Mouse (Mus musculus): ENCODE results near the gene Sdf4. TPM values are rescaled to one million over a fixed set of nuclear protein-coding genes. Genes with fewer than 3 reads are reported as not detected.

Gene Sdf4
- polyA plus RNA-seq, 1 experiment = 122 TPM

DNA sequence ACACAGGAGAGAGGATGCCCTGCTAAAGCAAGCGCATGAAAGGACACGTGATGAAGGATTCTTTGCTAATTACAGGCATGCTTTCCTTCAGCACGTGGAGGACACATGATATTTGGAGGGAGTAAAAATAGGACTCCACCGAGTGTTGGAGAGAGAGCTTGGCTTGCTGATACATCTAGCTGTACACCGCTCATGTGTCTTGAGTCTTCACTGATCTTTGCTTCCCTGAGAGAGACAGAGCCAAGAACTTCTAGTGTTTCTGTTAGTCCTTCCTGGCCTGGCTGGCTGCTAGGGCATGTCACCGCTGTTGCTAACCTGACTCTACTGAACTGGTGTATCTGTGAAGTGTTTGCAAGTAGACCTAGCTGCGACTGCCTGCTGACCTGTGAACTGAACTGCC is 31.5 kb downstream of the Sdf4 start:
- Histone ChIP-seq H3K4me3 (ENCODE audit: insufficient read depth, low read length) (no peak overlapping the region), H3K27ac (ENCODE audit: insufficient read depth, low read length) (no peak overlapping the region), H3K4me1 (ENCODE audit: control insufficient read depth, insufficient read depth, low read length) (peaks cover 3% of the 10 kb centered on the region; the same call in 1 of the 2 replicates)
- no peak for TF ChIP-seq CTCF (IDR thresholded peaks at IDR 0.05; ENCODE audit: extremely low read depth, insufficient read depth, low read length)
- TF ChIP-seq POLR2A (IDR thresholded peaks at IDR 0.05; ENCODE audit: extremely low read depth, insufficient read depth, low read length) = no peak

DNA sequence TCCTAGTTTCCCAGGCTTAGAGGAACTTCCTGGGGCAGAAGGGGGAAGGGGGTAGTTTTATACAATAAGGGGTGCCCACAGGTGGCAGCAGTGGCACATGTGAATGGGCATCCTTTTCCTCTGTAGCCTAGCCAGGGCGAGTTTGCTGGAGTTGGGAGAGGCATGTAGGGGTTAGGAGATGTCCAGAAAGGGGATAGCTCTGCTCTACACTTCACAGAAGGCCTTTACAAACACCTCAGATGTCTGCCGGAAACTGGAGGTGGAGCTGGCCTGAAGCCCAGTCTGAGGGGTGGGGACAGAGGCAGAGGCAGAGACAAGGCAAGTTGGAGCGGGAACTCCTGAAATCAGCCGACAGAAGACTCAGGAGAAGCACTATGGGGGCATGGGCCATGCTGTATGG is 33.3 kb downstream of the Sdf4 start, which contains the start of gene Tnfrsf18:
Tnfrsf18 (plus strand) TSS at position 152 of the 400 bp plus-strand sequence.
- TF ChIP-seq CTCF (IDR thresholded peaks at IDR 0.05; ENCODE audit: extremely low read depth, insufficient read depth, low read length) (no peak), POLR2A (IDR thresholded peaks at IDR 0.05; ENCODE audit: extremely low read depth, insufficient read depth, low read length) (no peak)
- H3K27ac ChIP-seq (ENCODE audit: insufficient read depth, low read length) = no peak within 1 kb of the TSS
- H3K4me1 ChIP-seq (ENCODE audit: control insufficient read depth, insufficient read depth, low read length) = peaks cover 6% of the 10 kb centered on the region; the same call in 1 of the 2 replicates
- H3K4me3 ChIP-seq (ENCODE audit: insufficient read depth, low read length) = no peak within 1 kb of the TSS

DNA sequence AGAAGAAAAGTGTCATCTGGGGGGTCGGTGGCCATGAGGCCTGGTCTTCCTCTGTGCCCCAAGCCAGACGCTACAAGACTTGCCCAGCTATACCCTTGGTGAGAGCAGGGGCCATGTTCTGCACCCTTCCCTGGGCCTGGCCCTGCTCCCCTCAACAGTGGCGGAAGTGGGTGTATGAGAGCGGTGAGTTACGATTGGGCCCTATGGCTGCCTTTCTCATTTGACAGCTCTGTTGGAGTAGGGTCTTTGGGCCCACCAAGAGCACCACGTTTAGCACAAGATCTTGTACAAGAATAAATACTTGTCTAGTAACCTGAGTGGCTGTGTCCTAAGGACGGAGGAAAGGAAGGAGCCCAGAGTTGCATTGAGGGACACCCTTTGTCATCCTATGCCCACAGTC is 35.9 kb downstream of the Sdf4 start:
- TF ChIP-seq CTCF (IDR thresholded peaks at IDR 0.05; ENCODE audit: extremely low read depth, insufficient read depth, low read length) = no peak
- no peak for TF ChIP-seq POLR2A (IDR thresholded peaks at IDR 0.05; ENCODE audit: extremely low read depth, insufficient read depth, low read length)
- no peak overlapping the region for H3K27ac ChIP-seq (ENCODE audit: insufficient read depth, low read length)
- H3K4me3 ChIP-seq (ENCODE audit: insufficient read depth, low read length) = no peak overlapping the region
- H3K4me1 ChIP-seq (ENCODE audit: control insufficient read depth, insufficient read depth, low read length) = peaks cover 8% of the 10 kb centered on the region; the same call in 1 of the 2 replicates

DNA sequence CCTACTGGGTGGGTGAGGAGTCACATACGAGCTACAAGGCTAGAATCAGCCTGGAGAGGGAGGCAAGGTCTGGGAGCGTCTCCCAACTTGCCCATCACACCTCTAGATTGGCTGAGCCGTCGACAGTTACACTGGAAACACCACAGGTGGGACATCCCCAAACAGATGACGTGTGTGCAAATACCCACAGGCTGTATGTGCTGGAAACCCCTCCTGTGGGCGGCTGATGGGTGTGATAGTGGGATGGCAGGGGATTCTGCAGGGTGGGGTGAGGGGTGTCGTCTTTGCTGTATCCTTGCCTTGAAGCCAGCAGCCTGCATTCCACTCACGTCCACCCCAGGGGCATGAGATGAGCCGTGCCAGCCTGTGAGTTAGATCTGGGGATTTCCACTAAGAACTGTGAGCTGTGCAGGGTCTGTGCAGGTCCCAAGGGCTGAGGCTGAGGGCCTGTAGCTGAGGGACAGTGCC is 38.0 kb downstream of the Sdf4 start:
- TF ChIP-seq POLR2A (IDR thresholded peaks at IDR 0.05; ENCODE audit: extremely low read depth, insufficient read depth, low read length) = no peak
- TF ChIP-seq CTCF (IDR thresholded peaks at IDR 0.05; ENCODE audit: extremely low read depth, insufficient read depth, low read length) = no peak
- H3K4me3 ChIP-seq (ENCODE audit: insufficient read depth, low read length) = peak overlapping the region; percentile 73
- H3K4me1 ChIP-seq (ENCODE audit: control insufficient read depth, insufficient read depth, low read length) = peaks cover 8% of the 10 kb centered on the region; the same call in 1 of the 2 replicates
- no peak overlapping the region for H3K27ac ChIP-seq (ENCODE audit: insufficient read depth, low read length)

DNA sequence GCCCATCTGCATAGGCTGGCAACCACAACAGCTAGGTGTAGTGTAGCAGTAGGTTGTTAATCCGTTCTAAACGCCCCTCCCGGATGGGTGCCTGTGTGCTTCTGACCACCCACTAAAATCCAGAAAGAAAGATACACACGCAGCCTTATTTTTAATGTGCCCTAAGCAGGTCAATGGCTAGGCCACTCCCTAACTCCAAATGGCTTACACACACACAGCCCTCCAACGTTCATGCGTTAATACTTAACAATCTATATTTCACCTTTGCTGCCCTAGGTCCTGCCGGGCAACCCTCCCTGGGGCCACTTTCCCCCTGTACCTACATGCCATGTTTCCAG is 38.6 kb downstream of the Sdf4 start:
- Histone ChIP-seq H3K4me1 (ENCODE audit: control insufficient read depth, insufficient read depth, low read length) (peaks cover 7% of the 10 kb centered on the region; the same call in 1 of the 2 replicates), H3K4me3 (ENCODE audit: insufficient read depth, low read length) (peak overlapping the region; percentile 73), H3K27ac (ENCODE audit: insufficient read depth, low read length) (no peak overlapping the region; the same call in 1 of the 2 replicates)
- no peak for TF ChIP-seq POLR2A (IDR thresholded peaks at IDR 0.05; ENCODE audit: extremely low read depth, insufficient read depth, low read length)
- no peak for TF ChIP-seq CTCF (IDR thresholded peaks at IDR 0.05; ENCODE audit: extremely low read depth, insufficient read depth, low read length)

DNA sequence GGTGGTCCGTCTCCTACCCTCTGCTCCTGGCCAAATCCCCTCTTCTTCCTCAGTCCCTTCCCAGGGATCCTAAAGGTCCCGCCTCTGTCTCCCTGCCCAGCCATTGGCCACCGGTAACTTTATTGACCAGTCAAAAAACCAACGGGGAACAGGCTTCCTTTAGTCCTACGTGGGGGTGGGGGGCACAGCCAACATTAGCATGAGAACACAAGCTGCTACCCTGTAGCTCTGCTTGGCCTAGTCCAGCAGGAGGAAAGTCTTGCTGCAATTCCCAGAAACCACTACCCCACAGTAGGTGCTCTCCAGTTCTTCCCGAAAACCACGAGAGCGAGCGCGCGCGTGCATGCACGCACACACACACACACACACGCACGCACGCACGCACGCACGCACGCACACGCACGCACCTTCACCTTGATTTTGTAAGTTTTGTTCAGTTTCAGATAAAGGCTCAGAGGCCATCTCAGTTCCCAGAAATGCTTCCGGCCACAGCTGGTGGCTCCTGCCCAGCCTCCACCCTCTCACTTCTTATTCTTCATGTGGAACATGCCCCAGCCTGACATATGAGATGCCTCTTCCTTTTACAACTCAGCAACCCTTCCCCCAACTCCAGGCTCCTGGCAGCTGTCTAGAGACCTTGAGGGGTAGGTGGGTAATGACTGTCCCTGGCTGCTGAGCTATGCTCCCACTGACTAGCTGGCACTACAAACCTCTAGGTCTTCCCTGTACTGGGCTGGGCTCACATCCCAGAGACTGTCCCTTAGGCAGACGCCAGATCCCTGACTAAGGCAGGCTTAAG is 39.1 kb downstream of the Sdf4 start:
- Histone ChIP-seq H3K4me1 (ENCODE audit: control insufficient read depth, insufficient read depth, low read length) (peaks cover 5% of the 10 kb centered on the region; the same call in 1 of the 2 replicates), H3K27ac (ENCODE audit: insufficient read depth, low read length) (peak overlapping the region; percentile 68), H3K4me3 (ENCODE audit: insufficient read depth, low read length) (peak overlapping the region; percentile 73)
- TF ChIP-seq CTCF (IDR thresholded peaks at IDR 0.05; ENCODE audit: extremely low read depth, insufficient read depth, low read length) (no peak), POLR2A (IDR thresholded peaks at IDR 0.05; ENCODE audit: extremely low read depth, insufficient read depth, low read length) (peak; percentile 56)

DNA sequence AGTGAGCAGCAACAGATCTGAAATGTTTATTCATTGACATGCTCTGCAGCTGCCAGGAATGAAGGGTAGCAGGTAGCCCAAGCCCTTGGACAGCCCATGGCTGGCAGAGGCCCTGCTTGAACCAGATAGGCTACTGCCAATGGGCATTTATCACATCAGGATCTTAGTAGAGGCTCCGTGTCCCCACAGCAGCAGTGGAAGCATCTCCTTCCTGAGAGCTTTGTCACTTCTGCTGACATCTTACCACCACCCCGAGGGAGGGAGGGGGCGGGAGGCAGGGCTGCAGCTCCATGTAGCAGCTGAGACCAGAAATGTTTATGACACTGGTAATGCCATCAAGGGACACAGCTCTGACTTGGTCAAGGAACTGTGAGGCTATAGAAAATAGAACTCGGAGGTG is 40.2 kb downstream of the Sdf4 start:
- Histone ChIP-seq H3K4me1 (ENCODE audit: control insufficient read depth, insufficient read depth, low read length) (peaks cover 5% of the 10 kb centered on the region; the same call in 1 of the 2 replicates), H3K4me3 (ENCODE audit: insufficient read depth, low read length) (no peak overlapping the region), H3K27ac (ENCODE audit: insufficient read depth, low read length) (no peak overlapping the region)
- no peak for TF ChIP-seq CTCF (IDR thresholded peaks at IDR 0.05; ENCODE audit: extremely low read depth, insufficient read depth, low read length)
- no peak for TF ChIP-seq POLR2A (IDR thresholded peaks at IDR 0.05; ENCODE audit: extremely low read depth, insufficient read depth, low read length)

DNA sequence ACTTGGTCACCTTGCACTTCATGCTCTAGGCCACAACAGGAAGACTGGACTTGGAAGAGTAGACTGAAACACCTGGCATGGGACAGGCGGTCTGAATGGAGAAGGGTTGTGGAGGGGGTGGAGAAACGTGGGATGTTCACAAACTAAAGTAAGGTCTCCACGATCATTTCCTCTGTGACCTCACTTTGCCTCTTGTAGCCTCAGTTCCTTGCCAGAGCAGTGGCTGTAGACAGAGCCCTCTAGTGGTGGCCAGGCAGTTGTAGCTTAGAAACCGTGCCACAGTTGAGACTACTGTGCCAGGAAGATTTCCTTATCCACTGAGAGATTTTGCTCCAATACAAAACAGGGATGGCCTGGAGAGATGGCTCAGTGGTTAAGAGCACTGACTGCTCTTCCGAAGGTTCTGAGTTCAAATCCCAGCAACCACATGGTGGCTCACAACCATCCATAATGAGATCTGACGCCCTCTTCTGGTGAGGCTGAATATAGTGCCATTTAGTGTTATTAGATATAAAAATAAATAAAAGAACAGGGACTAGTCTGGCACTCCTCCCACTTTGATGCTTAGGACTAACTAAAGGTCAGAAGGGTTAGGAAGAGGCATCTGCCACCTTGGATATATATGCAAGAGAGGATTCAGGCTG is 40.9 kb downstream of the Sdf4 start:
- no peak overlapping the region for H3K4me3 ChIP-seq (ENCODE audit: insufficient read depth, low read length)
- H3K4me1 ChIP-seq (ENCODE audit: control insufficient read depth, insufficient read depth, low read length) = peaks cover 5% of the 10 kb centered on the region; the same call in 1 of the 2 replicates
- TF ChIP-seq CTCF (IDR thresholded peaks at IDR 0.05; ENCODE audit: extremely low read depth, insufficient read depth, low read length) = peak; percentile 38; the same call in 1 of the 2 replicates
- no peak for TF ChIP-seq POLR2A (IDR thresholded peaks at IDR 0.05; ENCODE audit: extremely low read depth, insufficient read depth, low read length)
- H3K27ac ChIP-seq (ENCODE audit: insufficient read depth, low read length) = no peak overlapping the region

DNA sequence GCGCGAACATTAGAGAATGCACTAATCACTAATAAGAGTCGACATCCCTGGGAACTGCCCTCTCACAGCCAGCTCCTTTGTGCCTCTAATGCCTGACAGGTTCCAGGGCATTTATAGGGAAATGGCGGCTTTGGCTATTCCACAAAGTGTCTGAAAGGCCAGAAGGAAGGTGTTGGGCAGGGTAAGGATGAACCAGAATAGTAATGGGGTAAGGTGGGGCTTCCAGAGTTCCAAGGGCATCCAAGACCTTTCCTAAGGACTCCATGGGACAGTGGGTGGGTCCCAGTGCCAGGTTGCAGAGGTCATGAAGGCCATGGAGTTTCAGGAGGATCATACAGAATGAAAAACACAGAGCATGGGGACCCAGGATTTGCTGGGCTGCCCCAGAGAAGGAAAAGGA is 41.6 kb downstream of the Sdf4 start:
- H3K4me1 ChIP-seq (ENCODE audit: control insufficient read depth, insufficient read depth, low read length) = peaks cover 5% of the 10 kb centered on the region; the same call in 1 of the 2 replicates
- H3K4me3 ChIP-seq (ENCODE audit: insufficient read depth, low read length) = no peak overlapping the region
- TF ChIP-seq CTCF (IDR thresholded peaks at IDR 0.05; ENCODE audit: extremely low read depth, insufficient read depth, low read length) (no peak), POLR2A (IDR thresholded peaks at IDR 0.05; ENCODE audit: extremely low read depth, insufficient read depth, low read length) (no peak)
- H3K27ac ChIP-seq (ENCODE audit: insufficient read depth, low read length) = no peak overlapping the region
